Mouse (Mus musculus) myocyte (in vitro differentiated cells): ENCODE measurements at regions not wholly inside any gene's neighbourhood (a gene's known extent, or its start where the extent isn't known, plus 50 kb on each side); places are given as distances from the start of the nearest gene placed in this dataset.

Experiments
- H3K27me3 ChIP-seq: one replicate; pipeline ENCODE4 v1.6.1; 2011; ENCODE audit not compliant: control insufficient read depth, insufficient read depth, insufficient read length
- H3K36me3 ChIP-seq: one replicate; pipeline ENCODE4 v1.6.1; 2011; ENCODE audit not compliant: control insufficient read depth, insufficient read depth
- H3K4me2 ChIP-seq: one replicate; pipeline ENCODE4 v1.6.1; 2011; ENCODE audit warnings: low read depth, control low read depth
- H3K4me3 ChIP-seq: one replicate; pipeline ENCODE4 v1.5.1; 2011; ENCODE audit warnings: mild to moderate bottlenecking, control low read depth, moderate library complexity
- H3K79me2 ChIP-seq: one replicate; pipeline ENCODE4 v1.6.1; 2011; ENCODE audit not compliant: control insufficient read depth, insufficient read depth
- H3ac ChIP-seq: one replicate; pipeline ENCODE4 v1.6.1; 2011; ENCODE audit not compliant: control insufficient read depth, insufficient read length
- CEBPB ChIP-seq: IDR thresholded peaks from 2 replicates; pipeline ENCODE4 v1.6.1; 2011; ENCODE audit warnings: mild to moderate bottlenecking, moderate library complexity; ENCODE audit not compliant: poor library complexity, insufficient read depth, severe bottlenecking
- E2F4 ChIP-seq: IDR thresholded peaks from one replicate; pipeline ENCODE4 v1.6.1; 2011; ENCODE audit warnings: mild to moderate bottlenecking, control low read depth, moderate library complexity; ENCODE audit not compliant: insufficient read depth
- MAX ChIP-seq: IDR thresholded peaks from one replicate; pipeline ENCODE4 v1.6.1; 2011; ENCODE audit warnings: low read depth, mild to moderate bottlenecking, control low read depth
- MYOD1 ChIP-seq, 3 experiments: IDR thresholded peaks; one replicate each; pipeline ENCODE4 v1.6.1; 2011; ENCODE audit warnings: control low read depth in 2 of 3, low read depth in 2 of 3, mild to moderate bottlenecking in 2 of 3, moderate library complexity in 1 of 3; ENCODE audit not compliant: insufficient read length in 2 of 3, control insufficient read depth in 1 of 3
- MYOG ChIP-seq, 3 experiments: IDR thresholded peaks; one replicate each; pipeline ENCODE4 v1.6.1; 2011; ENCODE audit warnings: control low read depth in 2 of 3, low read depth in 2 of 3, mild to moderate bottlenecking in 2 of 3; ENCODE audit not compliant: insufficient read length in 2 of 3, control insufficient read depth in 1 of 3, insufficient read depth in 1 of 3
- POLR2A ChIP-seq: IDR thresholded peaks from one replicate; pipeline ENCODE4 v1.6.1; 2011; ENCODE audit warnings: low read depth, mild to moderate bottlenecking, control low read depth, moderate library complexity; ENCODE audit not compliant: insufficient read length
- POLR2AphosphoS2 ChIP-seq: IDR thresholded peaks from one replicate; pipeline ENCODE4 v1.6.1; 2011; ENCODE audit warnings: low read depth, control low read depth; ENCODE audit not compliant: insufficient read length
- REST ChIP-seq: IDR thresholded peaks from one replicate; pipeline ENCODE4 v1.6.1; 2011; ENCODE audit warnings: mild to moderate bottlenecking, control low read depth, moderate library complexity; ENCODE audit not compliant: insufficient read depth, insufficient read length
- SRF ChIP-seq: IDR thresholded peaks from one replicate; pipeline ENCODE4 v1.6.1; 2011; ENCODE audit warnings: low read depth; ENCODE audit not compliant: control insufficient read depth, insufficient read length
- TCF12 ChIP-seq: IDR thresholded peaks from one replicate; pipeline ENCODE4 v1.6.1; 2011; ENCODE audit warnings: mild to moderate bottlenecking, control low read depth; ENCODE audit not compliant: poor library complexity, insufficient read depth, severe bottlenecking
- TCF3 ChIP-seq: IDR thresholded peaks from one replicate; pipeline ENCODE4 v1.6.1; 2011; ENCODE audit warnings: low read depth, control low read depth; ENCODE audit not compliant: insufficient read length
- USF1 ChIP-seq: IDR thresholded peaks from one replicate; pipeline ENCODE4 v1.6.1; 2011; ENCODE audit warnings: low read depth, mild to moderate bottlenecking, control low read depth, moderate library complexity

GRCm38 (mm10) chr5:118381294-118381675 lies 136.3 kb downstream of the 2410131K14Rik start:
- peak overlapping the region; percentile 38 for H3K4me3 ChIP-seq
- H3ac ChIP-seq, result peak overlapping the region; percentile 38
- no peaks in the 10 kb centered on the region for H3K27me3 ChIP-seq
- no peaks in the 10 kb centered on the region for H3K79me2 ChIP-seq
- TF ChIP-seq POLR2A, result peak; percentile 39
- no peak for TF ChIP-seq TCF3
- no peaks in the 10 kb centered on the region for H3K36me3 ChIP-seq
- H3K4me2 ChIP-seq, result peak overlapping the region; percentile 82

- TF ChIP-seq CEBPB, result no peak
- no peak for TF ChIP-seq REST
- TF ChIP-seq SRF, result no peak
- TF ChIP-seq MYOG (IDR thresholded peaks at IDR 0.05; ENCODE audit: control insufficient read depth in 1 of 3, insufficient read depth in 1 of 3, insufficient read length in 2 of 3, low read depth in 2 of 3), result no peak
- H3ac ChIP-seq, result no peak overlapping the region
- no peaks in the 10 kb centered on the region for H3K27me3 ChIP-seq
- H3K36me3 ChIP-seq, result no peaks in the 10 kb centered on the region
- H3K79me2 ChIP-seq, result no peaks in the 10 kb centered on the region
- H3K4me3 ChIP-seq, result no peak overlapping the region
- H3K4me2 ChIP-seq, result no peak overlapping the region
Observed at GRCm38 (mm10) chr5:118386126-118386525, 141.1 kb downstream of the 2410131K14Rik start.

- H3K4me3 ChIP-seq, result no peak overlapping the region
- H3K27me3 ChIP-seq, result no peaks in the 10 kb centered on the region
- H3K4me2 ChIP-seq, result no peak overlapping the region
- no peak overlapping the region for H3ac ChIP-seq
- TF ChIP-seq MYOD1 (IDR thresholded peaks at IDR 0.05; ENCODE audit: control insufficient read depth in 1 of 3, insufficient read length in 2 of 3, low read depth in 2 of 3) (no peak), REST (no peak), MAX (no peak), TCF12 (no peak), TCF3 (no peak), MYOG (IDR thresholded peaks at IDR 0.05; ENCODE audit: control insufficient read depth in 1 of 3, insufficient read depth in 1 of 3, insufficient read length in 2 of 3, low read depth in 2 of 3) (no peak)
- H3K79me2 ChIP-seq, result no peaks in the 10 kb centered on the region
- H3K36me3 ChIP-seq, result no peaks in the 10 kb centered on the region
Observed at GRCm38 (mm10) chr5:118388419-118388818, 143.4 kb downstream of the 2410131K14Rik start.

GRCm38 (mm10) chr5:118390691-118391373 lies 145.8 kb downstream of the 2410131K14Rik start:
- no peaks in the 10 kb centered on the region for H3K27me3 ChIP-seq
- TF ChIP-seq POLR2A, result no peak
- no peak for TF ChIP-seq REST
- no peak for TF ChIP-seq MAX
- TF ChIP-seq TCF12, result no peak
- TF ChIP-seq MYOG (IDR thresholded peaks at IDR 0.05; ENCODE audit: control insufficient read depth in 1 of 3, insufficient read depth in 1 of 3, insufficient read length in 2 of 3, low read depth in 2 of 3), result no peak
- TF ChIP-seq SRF, result no peak
- TF ChIP-seq POLR2AphosphoS2, result no peak
- TF ChIP-seq USF1, result no peak
- no peak for TF ChIP-seq MYOD1 (IDR thresholded peaks at IDR 0.05; ENCODE audit: control insufficient read depth in 1 of 3, insufficient read length in 2 of 3, low read depth in 2 of 3)
- no peak for TF ChIP-seq CEBPB
- TF ChIP-seq TCF3, result no peak
- no peak for TF ChIP-seq E2F4
- no peaks in the 10 kb centered on the region for H3K79me2 ChIP-seq
- H3K4me2 ChIP-seq, result no peak overlapping the region
- no peak overlapping the region for H3K4me3 ChIP-seq
- no peaks in the 10 kb centered on the region for H3K36me3 ChIP-seq
- no peak overlapping the region for H3ac ChIP-seq

- TF ChIP-seq REST, result no peak
- no peak for TF ChIP-seq SRF
- no peak for TF ChIP-seq TCF3
- TF ChIP-seq TCF12, result no peak
- TF ChIP-seq E2F4, result no peak
- no peak for TF ChIP-seq MYOG (IDR thresholded peaks at IDR 0.05; ENCODE audit: control insufficient read depth in 1 of 3, insufficient read depth in 1 of 3, insufficient read length in 2 of 3, low read depth in 2 of 3)
- TF ChIP-seq USF1, result no peak
- no peak for TF ChIP-seq MAX
- TF ChIP-seq CEBPB, result no peak
- TF ChIP-seq MYOD1 (IDR thresholded peaks at IDR 0.05; ENCODE audit: control insufficient read depth in 1 of 3, insufficient read length in 2 of 3, low read depth in 2 of 3), result no peak
- TF ChIP-seq POLR2A, result no peak
- no peak for TF ChIP-seq POLR2AphosphoS2
Observed at GRCm38 (mm10) chr5:118392932-118393487, 148.0 kb downstream of the 2410131K14Rik start.

More at GRCm38 (mm10) chr5:118392932-118393487, 148.0 kb downstream of the 2410131K14Rik start:
- Histone ChIP-seq H3K4me2 (peak overlapping the region; percentile 35), H3K27me3 (no peaks in the 10 kb centered on the region), H3K36me3 (no peaks in the 10 kb centered on the region), H3K4me3 (no peak overlapping the region), H3ac (no peak overlapping the region), H3K79me2 (no peaks in the 10 kb centered on the region)
